Mouse (Mus musculus) liver (tissue): Measurements from ENCODE around the gene Dpagt1.
"Not testable (repeated sequence)": the region's sequence is repeated elsewhere in the genome, so short reads cannot be mapped to it uniquely, and the experiment has no call there.

Experiments used
- DNase-seq: peaks from one replicate; pipeline ENCODE4 v3.0.0-alpha.2; 2020; ENCODE audit warnings: mixed read lengths

Dpagt1 gene

DNA sequence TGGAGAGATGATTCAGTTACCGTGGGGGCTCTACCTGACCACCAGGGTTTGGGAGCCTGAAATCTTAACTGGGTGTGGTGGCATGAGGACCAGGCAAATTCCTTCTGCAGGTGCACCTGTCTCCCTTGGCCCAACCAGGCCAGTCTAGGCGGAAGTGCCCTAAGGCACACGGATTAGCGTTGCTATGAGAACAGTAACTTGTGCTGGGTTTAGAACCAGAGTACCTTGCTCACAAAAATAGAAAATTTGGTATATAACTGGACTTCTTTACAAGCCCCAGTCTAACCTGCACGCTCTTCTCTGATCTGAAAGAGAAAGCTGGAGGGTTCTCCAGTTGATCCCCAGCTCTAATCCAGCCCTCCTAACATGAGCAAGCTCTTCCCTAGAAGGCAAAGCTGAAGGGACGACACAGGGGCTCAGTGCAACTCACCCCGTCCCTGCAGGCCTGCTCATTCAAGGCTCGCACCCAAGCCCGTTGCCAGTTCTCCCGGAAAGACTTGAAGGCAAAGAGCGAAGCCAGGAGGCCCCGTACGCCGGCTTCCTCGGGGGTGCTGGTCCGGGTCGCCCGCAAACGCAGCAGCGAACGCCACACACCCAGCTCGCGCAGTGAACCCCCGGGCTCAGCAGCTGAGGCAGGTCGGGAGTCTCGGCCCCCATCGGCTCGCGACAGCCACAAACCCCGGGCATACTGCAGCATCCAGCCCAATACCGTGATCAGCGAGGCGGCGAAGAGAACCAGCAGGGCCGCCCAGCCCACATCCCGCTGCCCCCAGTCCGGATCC, 6.5 kb upstream of the Dpagt1 start:
- peak; percentile 54 for DNase-seq

DNA sequence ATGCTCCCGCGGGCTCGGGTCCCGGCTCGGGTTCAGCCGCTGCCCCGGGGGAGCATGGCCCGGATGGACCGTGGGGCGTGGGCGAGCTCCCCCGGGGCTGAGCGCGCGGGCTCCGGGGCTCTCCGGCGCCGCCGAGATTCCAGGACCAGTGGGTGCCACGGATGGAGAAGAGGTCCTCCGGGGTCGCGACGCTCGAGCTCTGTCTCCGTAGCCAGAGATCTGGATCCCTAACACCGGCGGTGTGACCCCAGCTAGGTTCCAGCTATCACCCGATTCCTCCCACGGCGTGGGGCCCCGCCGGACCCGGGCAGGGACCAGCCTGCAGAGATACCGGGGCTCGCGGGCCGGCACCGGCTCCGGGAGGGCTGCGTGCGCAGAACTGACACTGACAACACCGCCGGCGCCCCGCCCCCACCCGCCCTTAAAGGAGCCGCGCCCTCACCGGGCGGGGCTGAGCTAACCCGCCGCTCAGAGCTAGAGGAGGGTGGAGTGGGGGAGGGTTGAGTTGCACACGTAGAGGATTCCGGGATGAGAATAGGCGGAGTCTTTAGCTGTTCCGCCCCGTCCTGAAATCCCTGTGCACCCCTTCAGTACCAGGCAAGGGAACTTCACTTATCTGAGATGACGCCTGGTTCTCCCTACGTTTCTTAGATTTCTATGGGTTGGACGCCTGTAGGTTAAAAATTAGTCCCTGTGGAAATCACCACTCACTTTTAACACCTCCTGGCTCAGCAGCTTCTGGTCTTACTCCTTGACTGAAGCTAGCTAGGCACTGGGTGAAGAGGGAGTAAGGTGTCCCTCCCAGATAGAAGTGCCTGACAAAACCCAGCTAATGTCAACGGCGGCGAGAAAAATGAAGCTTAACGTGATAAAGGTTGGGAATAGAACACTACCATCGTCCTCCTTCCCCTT, 5.7 kb upstream of the Dpagt1 start, which contains the start of gene C2cd2l:
TSS of gene C2cd2l (minus strand) at position 399 of the 912 bp plus-strand sequence.
- DNase-seq = peak; percentile 98

DNA sequence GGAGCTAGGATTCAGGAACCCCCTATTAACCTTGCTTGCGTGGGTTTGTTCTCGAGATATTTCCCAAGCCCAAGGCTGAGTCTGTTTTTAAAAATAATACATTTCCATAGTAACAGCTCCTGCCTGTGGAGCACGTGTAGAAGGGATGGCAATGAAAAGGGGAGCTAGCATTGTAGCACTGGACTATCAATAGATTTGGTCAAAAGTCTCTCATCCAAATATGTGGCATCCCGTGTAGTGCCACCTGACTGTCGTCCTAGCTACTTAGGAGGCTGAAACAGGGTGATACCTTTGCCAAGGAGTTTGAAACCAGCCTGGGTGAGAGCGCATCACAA, 5.1 kb upstream of the Dpagt1 start:
- no peak for DNase-seq

DNA sequence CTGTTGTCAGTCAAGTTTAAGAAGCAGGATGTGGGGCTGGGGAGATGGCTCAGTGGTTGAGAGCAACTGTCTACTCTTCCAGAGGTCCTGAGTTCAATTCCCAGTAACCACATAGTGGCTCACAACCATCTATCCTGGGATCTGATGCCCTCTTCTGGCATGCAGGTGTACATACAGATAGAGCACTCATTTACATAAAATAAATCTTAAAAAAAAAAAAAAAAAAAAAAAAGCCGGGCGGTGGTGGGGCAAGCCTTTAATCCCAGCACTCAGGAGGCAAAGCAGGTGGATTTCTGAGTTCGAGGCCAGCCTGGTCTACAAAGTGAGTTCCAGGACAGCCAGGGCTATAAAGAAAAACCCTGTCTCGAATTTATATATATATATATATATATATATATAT, 2.2 kb upstream of the Dpagt1 start:
- DNase-seq = not testable (repeated sequence)

DNA sequence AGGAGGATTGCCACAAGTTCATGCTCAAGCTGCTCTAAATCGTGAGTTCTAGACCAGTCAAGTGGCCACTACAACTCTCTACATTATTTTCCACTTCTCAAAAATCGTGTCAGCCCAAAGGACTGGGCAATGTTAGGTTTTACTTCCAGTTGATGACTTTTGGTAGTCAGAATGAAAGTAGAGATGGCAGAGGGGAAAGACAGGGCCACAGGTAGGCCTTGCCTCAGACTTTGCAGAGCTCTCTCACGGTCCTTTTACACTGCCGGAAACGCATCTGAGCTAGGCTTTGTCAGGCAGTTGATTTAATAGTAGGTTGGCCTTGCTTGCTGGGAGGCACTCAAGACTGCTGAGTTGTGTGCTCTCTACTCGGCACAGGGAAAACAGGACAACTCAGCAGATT, 1.7 kb upstream of the Dpagt1 start:
- no peak for DNase-seq

DNA sequence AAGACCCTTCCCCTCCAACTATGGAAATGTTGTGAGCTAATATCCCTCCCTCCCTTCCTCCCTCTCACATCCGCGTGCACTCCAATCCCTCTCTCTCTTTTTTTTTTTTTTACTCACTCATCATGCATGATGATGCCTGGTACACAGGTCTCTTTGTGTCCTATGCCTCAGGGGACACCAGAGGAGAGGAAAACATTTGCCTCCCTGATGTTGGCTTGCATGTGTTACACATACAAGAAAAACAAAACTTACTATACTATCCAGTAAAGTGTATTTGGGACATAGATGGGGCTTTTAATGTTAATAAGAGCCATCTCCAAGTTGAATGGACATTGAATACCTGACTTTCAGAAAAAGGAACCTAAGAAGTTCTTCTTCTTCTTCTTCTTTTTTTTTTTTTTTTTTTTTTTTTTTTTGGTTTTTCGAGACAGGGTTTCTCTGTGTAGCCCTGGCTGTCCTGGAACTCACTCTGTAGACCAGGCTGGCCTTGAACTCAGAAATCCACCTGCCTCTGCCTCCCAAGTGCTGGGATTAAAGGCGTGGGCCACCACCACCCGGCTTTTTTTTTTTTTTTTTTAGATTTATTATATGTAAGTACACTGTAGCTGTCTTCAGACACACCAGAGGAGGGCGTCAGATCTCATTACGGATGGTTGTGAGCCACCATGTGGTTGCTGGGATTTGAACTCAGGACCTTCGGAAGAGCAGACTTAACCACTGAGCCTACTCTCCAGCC, 619 bp upstream of the Dpagt1 start:
- DNase-seq = not testable (repeated sequence)

DNA sequence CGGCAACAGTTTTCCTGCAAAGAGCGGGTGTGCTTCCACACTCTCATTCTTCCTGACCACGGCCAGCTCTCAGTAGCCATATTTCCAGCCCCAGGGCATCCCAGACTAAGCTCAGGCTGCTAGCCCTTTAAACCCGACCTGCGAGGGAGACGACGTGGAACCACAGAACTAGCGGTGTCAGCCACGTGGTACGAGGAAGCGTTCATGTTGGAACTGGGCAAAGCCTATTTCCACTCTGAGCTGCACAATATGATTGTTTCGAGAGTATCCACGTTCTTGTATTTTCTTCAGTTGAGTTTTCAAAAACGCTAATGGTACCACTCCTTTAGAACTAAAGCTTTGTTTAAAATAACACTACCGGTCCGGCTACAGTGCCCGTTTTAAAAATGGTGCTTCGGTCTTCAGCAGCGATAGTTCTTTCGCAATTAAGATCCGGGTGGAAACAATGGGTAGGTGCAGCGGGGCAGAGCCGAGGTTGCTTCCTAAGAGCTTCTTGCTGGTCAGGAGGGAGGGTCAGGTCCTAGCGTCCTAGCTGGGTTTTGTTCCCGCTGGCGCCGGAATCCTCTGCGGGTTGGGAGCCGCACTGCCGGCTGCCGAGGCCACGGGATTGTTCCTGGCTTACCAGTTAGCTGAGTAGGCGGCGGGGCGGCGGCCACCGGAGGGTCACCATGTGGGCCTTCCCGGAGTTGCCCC, 698 bp downstream of the Dpagt1 start:
- peak; percentile 79 for DNase-seq

DNA sequence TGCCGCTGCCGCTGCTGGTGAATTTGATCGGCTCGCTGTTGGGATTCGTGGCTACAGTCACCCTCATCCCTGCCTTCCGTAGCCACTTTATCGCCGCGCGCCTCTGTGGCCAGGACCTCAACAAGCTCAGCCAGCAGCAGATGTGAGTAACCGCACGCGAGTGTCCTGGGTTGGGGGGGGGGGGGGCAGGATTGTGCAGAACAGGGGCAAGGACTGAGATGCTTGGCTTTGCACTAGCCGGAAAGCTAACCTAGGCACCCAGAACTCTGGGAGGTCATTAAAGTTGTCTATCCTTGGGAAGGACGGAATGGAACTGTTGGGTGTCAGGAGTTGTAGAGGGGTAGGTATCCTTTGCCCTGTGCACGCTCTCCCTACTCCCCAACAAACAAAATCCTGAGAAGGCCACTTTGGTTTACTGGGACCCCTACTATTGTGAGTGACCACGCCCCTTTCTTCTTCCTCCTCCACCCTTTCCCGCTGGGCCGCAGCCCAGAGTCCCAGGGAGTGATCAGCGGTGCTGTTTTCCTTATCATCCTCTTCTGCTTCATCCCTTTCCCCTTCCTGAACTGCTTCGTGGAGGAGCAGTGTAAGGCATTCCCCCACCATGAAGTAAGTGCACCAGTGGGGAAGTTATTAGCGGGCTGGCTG, 1.4 kb downstream of the Dpagt1 start:
- peak; percentile 70 for DNase-seq

DNA sequence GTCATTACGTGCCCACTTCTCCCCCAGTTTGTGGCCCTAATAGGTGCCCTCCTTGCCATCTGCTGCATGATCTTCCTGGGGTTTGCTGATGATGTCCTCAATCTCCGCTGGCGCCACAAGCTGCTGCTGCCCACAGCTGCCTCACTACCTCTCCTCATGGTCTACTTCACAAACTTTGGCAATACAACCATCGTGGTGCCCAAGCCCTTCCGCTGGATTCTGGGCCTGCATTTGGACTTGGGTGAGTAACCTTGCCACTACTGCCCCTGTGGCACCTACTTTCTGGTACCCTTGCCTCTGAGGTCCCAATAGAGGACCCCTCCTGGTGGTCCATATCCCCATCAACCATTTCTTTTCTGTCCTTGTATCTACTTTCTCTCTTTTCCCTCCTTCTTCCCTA, 2.1 kb downstream of the Dpagt1 start:
- DNase-seq = no peak

DNA sequence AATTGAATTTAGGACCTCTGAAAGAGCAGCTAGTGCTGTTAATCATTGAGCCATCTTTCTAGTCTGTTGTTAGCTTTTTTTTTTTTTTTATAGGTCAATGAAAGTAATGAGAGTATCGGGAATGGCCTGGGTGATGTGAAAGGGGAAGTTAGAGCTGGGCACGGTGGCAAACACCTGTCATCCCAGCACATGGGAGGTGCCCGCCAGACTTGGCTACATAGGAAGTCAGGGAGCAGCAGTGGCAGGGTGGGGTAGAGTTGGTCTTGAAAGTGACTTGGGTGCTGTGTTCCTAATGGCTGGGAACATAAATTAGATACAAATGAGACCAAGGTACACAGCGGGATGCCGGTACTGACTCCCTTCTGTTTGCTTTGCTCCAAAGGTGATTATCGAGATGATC, 4.9 kb downstream of the Dpagt1 start:
- DNase-seq = no peak

DNA sequence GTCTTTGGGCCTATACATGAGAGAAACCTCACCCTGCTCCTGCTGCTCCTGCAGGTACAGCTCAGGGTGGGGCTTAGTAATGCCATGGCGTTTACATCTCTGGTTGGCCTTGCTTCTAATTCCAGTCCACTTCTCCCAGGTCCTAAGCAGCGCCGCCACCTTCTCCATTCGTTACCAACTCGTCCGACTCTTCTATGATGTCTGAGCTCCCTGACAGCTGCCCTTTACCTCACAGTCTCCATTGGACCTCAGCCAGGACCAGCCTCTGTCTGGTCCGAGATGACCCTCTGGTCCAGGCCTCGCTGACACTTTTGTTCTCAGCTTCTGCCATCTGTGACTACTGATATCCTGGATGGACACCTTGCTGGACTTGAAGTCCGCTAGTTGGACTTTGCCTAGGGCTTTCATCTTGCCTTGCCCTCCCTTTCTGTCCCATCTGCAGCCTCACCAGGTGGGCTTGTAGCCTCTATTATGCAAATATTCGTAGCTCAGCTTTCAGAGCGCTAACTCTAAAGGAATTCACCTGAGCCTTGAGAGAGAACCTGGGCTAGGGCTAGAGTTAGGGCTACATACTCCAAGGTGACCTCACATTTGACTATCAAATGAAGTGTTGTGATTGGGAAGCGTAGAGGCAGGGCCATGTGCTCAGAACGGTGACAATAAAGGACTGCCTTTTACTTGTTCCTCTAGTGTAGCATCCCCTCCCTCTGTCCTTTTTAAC, 7.3 kb downstream of the Dpagt1 start:
- no peak for DNase-seq

DNA sequence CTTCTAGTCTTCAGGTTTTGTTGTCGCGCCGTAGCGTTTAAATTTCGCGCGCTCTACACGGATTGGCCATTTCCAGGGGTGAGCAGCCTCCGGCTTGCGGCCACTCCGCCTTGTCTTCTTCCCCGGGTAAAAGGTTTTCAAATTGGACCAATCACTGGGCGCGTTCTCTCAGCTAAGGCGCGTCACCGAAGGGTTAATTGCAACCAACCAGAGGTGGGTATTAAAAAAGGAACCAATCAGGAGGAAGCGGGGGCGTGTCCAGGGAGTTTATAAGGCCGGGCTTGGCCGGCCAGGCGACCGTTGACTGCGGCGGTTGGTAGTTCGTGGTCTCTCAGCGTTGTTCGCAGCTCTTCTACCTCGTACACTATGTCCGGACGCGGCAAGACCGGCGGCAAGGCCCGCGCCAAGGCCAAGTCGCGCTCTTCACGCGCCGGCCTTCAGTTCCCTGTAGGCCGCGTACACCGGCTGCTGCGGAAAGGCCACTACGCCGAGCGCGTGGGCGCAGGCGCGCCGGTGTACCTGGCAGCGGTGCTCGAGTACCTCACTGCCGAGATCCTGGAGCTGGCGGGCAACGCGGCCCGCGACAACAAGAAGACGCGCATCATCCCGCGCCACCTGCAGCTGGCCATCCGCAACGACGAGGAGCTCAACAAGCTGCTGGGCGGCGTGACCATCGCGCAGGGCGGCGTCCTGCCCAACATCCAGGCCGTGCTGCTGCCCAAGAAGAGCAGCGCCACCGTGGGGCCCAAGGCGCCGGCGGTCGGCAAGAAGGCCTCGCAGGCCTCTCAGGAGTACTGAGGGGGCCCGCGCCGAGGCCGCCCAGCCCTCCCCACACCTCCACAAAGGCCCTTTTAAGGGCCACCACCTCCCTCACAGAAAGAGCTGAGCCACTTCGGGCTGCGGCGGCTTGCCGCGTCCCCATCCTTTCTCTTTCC, 8.8 kb downstream of the Dpagt1 start, which contains the start of gene H2afx:
TSS of gene H2afx (plus strand) at position 299 of the 935 bp plus-strand sequence.
- DNase-seq = peak; percentile 99

DNA sequence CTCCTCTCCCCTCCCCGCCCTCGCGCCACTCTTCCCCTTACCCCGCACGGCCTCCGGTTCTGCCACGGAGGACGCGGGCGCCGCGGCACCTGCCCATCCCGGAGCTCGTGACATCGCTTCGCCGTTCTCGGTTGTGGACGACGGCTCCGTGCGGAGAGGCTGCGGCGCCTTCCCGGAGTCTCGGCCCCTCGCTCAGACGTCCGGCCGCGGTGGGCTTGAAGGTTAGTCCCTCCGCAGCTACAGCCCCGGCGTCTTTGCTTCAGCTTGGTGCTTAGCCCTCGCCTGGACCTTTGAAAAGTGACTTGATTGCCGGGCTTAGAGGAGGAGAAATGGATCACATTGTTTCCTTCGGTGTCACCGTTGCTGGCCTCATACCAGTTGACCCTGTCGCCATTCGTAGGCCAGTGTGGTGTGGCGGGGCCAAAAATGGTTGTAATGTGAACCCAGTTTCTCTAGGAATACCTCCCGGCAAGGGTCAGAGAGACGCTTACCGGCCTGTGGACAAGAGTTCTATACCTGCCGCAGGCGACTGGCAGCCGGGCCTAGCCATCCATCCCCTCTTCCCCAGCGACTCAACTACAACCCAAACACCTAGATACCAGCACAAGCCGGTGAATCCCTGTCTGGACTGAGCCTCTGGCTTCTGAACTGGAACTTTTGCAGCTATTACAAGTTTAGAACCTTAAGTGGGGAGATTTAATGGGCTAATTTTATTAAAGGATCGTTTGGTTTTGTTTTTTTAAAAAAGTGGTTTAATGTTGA, 9.7 kb downstream of the Dpagt1 start:
- peak; percentile 79 for DNase-seq

DNA sequence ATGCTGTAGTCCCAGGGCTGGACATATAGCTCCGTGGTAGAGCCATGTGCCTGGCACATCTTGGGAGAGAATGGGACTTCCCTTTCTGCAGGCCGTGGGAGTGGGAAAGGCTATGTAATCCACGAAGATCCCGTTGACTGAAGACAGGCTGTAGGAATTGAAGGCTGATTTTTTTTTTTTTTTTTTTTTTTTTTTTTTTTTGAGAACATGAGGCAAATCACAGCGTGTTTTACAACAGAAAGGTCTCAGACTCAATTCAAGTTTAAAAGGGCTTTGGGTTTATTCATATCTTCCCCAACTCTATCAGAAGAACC, 10.2 kb downstream of the Dpagt1 start:
- DNase-seq = peak; percentile 65

DNA sequence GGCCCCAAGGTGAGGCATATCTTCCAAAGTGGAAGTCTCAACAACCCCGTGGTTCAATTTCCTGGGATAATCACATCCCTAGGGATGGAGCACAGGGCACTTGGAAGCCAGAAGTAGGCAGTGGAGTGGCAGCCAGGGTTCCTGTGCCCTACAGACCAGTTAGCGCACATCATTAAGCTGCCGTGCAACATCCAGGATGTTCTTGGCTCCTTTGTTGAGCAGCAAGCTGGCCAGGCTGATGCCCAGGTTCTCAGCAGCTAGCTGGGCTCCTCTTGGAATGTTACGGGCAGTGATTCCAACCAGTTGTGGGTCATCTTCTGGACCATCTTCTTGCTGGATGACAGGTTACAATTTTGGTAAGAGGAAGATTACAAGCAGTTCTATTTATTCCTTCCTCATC, 10.7 kb downstream of the Dpagt1 start:
- DNase-seq = peak; percentile 50

DNA sequence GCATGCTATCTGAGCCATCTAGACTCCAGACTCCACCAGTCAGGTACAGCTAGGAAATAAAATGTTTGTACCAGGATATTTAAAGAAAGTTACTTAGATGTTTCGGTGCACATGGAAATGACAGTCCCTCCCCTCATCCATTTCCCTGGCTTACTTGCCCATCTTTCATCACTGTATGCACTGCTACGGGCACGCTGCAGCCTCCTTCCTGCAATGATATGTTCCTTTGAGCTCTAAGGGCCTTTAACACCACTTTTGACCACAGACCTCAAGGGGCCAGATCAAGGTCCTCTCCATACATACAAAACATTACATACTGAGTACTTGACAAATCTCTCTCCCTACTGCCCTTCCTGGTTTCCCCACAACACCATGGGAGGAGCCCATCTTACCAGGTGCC, 11.1 kb downstream of the Dpagt1 start:
- DNase-seq = no peak

DNA sequence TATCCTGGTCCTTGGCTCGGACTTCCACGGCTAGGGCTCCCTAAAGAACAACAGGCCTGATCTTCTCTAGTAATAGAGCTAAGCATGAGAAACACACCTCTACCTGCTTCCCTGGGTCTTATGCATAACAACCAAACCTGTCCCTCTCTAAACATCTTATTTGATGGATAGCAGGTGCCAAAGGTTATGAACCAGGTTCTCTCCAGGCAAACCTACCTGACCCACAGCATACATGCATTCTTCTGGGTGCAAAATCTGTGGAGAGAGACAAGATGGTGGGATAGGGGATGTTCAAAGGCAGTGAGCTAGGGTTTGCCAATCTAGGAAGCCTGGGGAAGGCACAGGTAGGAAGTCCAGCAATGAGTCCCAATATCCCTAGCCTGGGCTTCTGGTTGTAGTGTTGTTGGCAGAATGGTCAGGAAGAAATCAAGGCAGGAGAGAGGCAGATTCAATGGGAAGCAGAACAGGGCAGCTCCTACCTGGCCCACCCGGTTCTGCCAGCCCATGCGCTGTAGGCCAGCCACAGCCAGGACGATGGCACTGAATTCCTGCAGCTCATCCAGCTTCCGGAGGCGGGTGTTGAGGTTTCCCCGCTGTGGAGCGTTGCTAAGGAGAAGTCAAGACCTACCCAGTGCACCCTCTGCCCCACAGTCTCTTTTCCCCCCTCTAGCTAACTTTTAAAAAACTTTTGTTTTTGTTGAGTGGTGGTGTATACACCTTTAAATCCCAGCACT, 11.8 kb downstream of the Dpagt1 start:
- DNase-seq = no peak

DNA sequence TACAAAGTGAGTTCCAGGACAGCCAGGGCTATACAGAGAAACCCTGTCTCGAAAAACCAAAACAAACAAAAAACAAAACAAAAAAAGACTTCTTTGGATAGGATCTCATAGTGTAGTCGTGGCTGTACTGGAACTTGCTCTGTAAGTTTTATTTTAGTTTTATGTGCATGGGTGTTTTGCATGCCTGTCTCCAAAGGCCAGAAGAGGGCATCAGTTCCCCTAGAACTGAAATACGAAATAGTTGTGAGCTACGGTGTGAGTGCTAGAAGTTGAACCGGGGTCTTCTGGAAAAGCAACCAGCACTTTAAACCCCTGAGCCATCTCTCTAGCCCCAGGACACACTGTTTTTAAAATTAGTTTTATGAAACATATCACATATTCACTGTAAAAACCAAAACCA, 12.8 kb downstream of the Dpagt1 start:
- DNase-seq = no peak

DNA sequence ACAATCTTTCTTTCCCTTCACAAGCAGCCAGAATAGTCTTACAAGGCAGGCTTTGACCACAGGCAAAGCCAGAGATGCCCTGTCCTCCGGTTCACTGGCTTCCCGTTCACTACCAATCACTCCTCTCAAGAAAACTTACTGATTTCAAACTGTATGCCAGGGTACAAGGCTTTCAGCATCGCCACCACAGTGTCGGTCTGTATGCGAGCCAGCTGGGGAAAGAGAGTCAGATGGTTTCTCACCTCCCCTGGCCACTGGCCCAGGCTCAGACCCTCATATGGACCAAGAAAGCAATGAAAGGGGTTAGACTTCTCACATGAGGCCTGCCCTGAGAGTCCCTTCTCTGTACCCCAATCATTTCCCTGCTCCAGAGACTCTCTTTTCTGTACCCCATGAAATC, 15.7 kb downstream of the Dpagt1 start:
- DNase-seq = no peak
